12 mouse cellular contexts compared by ENCODE assay signal in genomic region chr15:3978279-3978678, GRCm38 (mm10). TPM values are rescaled to one million over a fixed set of nuclear protein-coding genes. Genes with fewer than 3 reads are reported as not detected.
DNase-seq lines count a peak whose midpoint lies in the region; ATAC-seq and TF ChIP-seq lines count a peak whose summit lies in the region.
"Had no signal": no experiment of that assay in that cellular context is flagged by ENCODE, and none has a peak within 500 bp of the region (broad histone marks: within the 10 kb centered on the region; RNA-seq: fewer than 3 reads in every experiment).

No protein-coding gene starts in this region.

- no peaks in the 10 kb centered on the region for H3K79me2 ChIP-seq in myocyte (ENCODE audit: control insufficient read depth, insufficient read depth)

- H3K36me3 ChIP-seq in liver, embryonic 12.5 days: 0 out of 2 replicates have a peak, but pooled peaks cover 9% of the 10 kb centered on the region
- H3K36me3 ChIP-seq in myocyte (ENCODE audit: control insufficient read depth, insufficient read depth): peaks cover 17% of the 10 kb centered on the region

- WGBS in liver, embryonic 12.5 days (ENCODE audit: insufficient replicate concordance): 71% methylated on average over 2 of the region's 2 CpGs

- ATAC-seq in liver, embryonic 12.5 days: no peak
- ATAC-seq in erythroblast, adult 5-6 weeks (replicated peaks; ENCODE audit: low FRiP score, poor library complexity, severe bottlenecking): no peak

- H3K27me3 ChIP-seq in liver, embryonic 12.5 days (replicated peaks): no peaks in the 10 kb centered on the region
- no peaks in the 10 kb centered on the region for H3K27me3 ChIP-seq in myocyte (ENCODE audit: control insufficient read depth, insufficient read depth, insufficient read length)

- intact Hi-C loops in gastrocnemius, adult 2 months (cut with DNase I): no loop called here
- intact Hi-C loops in gastrocnemius, postnatal 14 days (cut with DNase I; ENCODE audit: low total_unique reads): no loop called here

- H3ac ChIP-seq in myocyte (ENCODE audit: control insufficient read depth, insufficient read length): peak overlapping the region; percentile 24

- H3K27ac ChIP-seq in gastrocnemius, adult 2 months: peak overlapping the region; percentile 99; the same call in 1 of the 2 replicates
- no peak overlapping the region for H3K27ac ChIP-seq in liver, embryonic 12.5 days
- no peak overlapping the region for H3K27ac ChIP-seq in cortical plate, adult 2 months (ENCODE audit: insufficient read depth, low read length)

- no peak for TF ChIP-seq POLR2A in cortical plate, adult 2 months (IDR thresholded peaks at IDR 0.05; ENCODE audit: extremely low read depth, insufficient read depth, low read length)
- no peak for TF ChIP-seq POLR2A in myocyte (IDR thresholded peaks at IDR 0.05; ENCODE audit: insufficient read length, low read depth)

- no peak overlapping the region for H3K9ac ChIP-seq in liver, embryonic 12.5 days

- H3K4me1 ChIP-seq in liver, embryonic 12.5 days: peaks cover 16% of the 10 kb centered on the region
- no peaks in the 10 kb centered on the region for H3K4me1 ChIP-seq in cortical plate, adult 2 months (ENCODE audit: control insufficient read depth, insufficient read depth, low read length)

- 0 out of 2 replicates have a peak overlapping the region, but pooled peaks have one; percentile 91 for H3K4me2 ChIP-seq in liver, embryonic 12.5 days
- peak overlapping the region; percentile 68 for H3K4me2 ChIP-seq in myocyte (ENCODE audit: low read depth)

- H3K4me3 ChIP-seq in gastrocnemius, adult 2 months: peak overlapping the region; percentile 92
- H3K4me3 ChIP-seq in liver, embryonic 12.5 days: no peak overlapping the region
- peak overlapping the region; percentile 50; the same call in 1 of the 2 replicates for H3K4me3 ChIP-seq in cortical plate, adult 2 months (ENCODE audit: insufficient read depth, low read length)
- peak overlapping the region; percentile 27 for H3K4me3 ChIP-seq in myocyte

- no peak for DNase-seq in gastrocnemius, adult 2 months
- no peak for DNase-seq in gastrocnemius, postnatal 14 days
- DNase-seq in liver: no peak
- no peak for DNase-seq in adrenal gland, adult 2 months
- DNase-seq: adrenal gland, postnatal 10 days; cerebellum, adult 11-12 months; kidney, adult 9 months; lung, postnatal 14 days had no signal

- H3K9me3 ChIP-seq in liver, embryonic 12.5 days (replicated peaks): no peaks in the 10 kb centered on the region

- peak; percentile 40 for TF ChIP-seq CTCF in gastrocnemius, adult 2 months (IDR thresholded peaks at IDR 0.05)
- TF ChIP-seq CTCF in cortical plate, adult 2 months (IDR thresholded peaks at IDR 0.05; ENCODE audit: extremely low read depth, insufficient read depth, low read length): no peak

TF ChIP-seq in myocyte, 11 proteins besides CTCF, POLR2A, EP300 and RAD21:
- TF ChIP-seq MYOG (IDR thresholded peaks at IDR 0.05; ENCODE audit: control insufficient read depth in 1 of 3, insufficient read depth in 1 of 3, insufficient read length in 2 of 3, low read depth in 2 of 3) (no peak), TCF3 (IDR thresholded peaks at IDR 0.05; ENCODE audit: insufficient read length, low read depth) (no peak), MYOD1 (IDR thresholded peaks at IDR 0.05; ENCODE audit: control insufficient read depth in 1 of 3, insufficient read length in 2 of 3, low read depth in 2 of 3) (no peak), USF1 (IDR thresholded peaks at IDR 0.05; ENCODE audit: low read depth) (no peak), E2F4 (IDR thresholded peaks at IDR 0.05; ENCODE audit: insufficient read depth) (no peak), TCF12 (IDR thresholded peaks at IDR 0.05; ENCODE audit: insufficient read depth, poor library complexity, severe bottlenecking) (no peak), POLR2AphosphoS2 (IDR thresholded peaks at IDR 0.05; ENCODE audit: insufficient read length, low read depth) (no peak), REST (IDR thresholded peaks at IDR 0.05; ENCODE audit: insufficient read depth, insufficient read length) (no peak), CEBPB (IDR thresholded peaks at IDR 0.05; ENCODE audit: insufficient read depth, poor library complexity, severe bottlenecking) (no peak), MAX (IDR thresholded peaks at IDR 0.05; ENCODE audit: low read depth) (no peak), SRF (IDR thresholded peaks at IDR 0.05; ENCODE audit: control insufficient read depth, insufficient read length, low read depth) (no peak)

RNA-seq across cellular contexts. Expression of gene Fbxo4, which starts 1.1 kb away (rescaled TPM):
- 1 to 10 TPM; 3.6 to 4.3 TPM for total RNA-seq in gastrocnemius, adult 2 months (2021)
- 1 to 10 TPM; 5.0 to 5.1 TPM for total RNA-seq in gastrocnemius, postnatal 14 days (2021)
- 4.0 and 4.5 TPM in 2 replicates for polyA plus RNA-seq in liver, embryonic 12.5 days (2016; fragmentation: Nextera tagmentation; extraction: Ambion mirVana)
- polyA plus RNA-seq in cortical plate, adult 2 months (2012; rRNA removed): 9.8 and 11.6 TPM in 2 replicates
- 14.4 TPM for polyA plus RNA-seq in myocyte (2012; fragmentation: generic; extraction: Trizol)
- total RNA-seq in erythroblast, adult 5-6 weeks (2015; ENCODE audit: low replicate concordance): 1.7 and 7.5 TPM in 2 replicates
- 0.56 and 6.5 TPM in 2 replicates for total RNA-seq in erythroblast, adult 5-6 weeks (2017; ENCODE audit: low replicate concordance)
- total RNA-seq in adrenal gland, adult 2 months (2021): 10 to 100 TPM; 18.4 to 22.9 TPM
- polyA plus RNA-seq in adrenal gland, adult 2 months (2012; rRNA removed): 10.2 and 10.9 TPM in 2 replicates

RNA-seq across cellular contexts. Expression of gene AW549877, which starts 17.3 kb away (rescaled TPM):
- 10 to 100 TPM; 12.6 to 13.4 TPM for total RNA-seq in gastrocnemius, adult 2 months (2021)
- 10 to 100 TPM; 11.0 to 13.2 TPM for total RNA-seq in gastrocnemius, postnatal 14 days (2021)
- 10.3 and 10.7 TPM in 2 replicates for polyA plus RNA-seq in liver, embryonic 12.5 days (2016; fragmentation: Nextera tagmentation; extraction: Ambion mirVana)
- 37.8 and 39.0 TPM in 2 replicates for polyA plus RNA-seq in cortical plate, adult 2 months (2012; rRNA removed)
- 5.9 TPM for polyA plus RNA-seq in myocyte (2012; fragmentation: generic; extraction: Trizol)
- total RNA-seq in erythroblast, adult 5-6 weeks (2015; ENCODE audit: low replicate concordance): 20.7 and 25.7 TPM in 2 replicates
- 8.4 and 9.2 TPM in 2 replicates for total RNA-seq in erythroblast, adult 5-6 weeks (2017; ENCODE audit: low replicate concordance)
- total RNA-seq in adrenal gland, adult 2 months (2021): 10 to 100 TPM; 44.2 to 53.6 TPM
- 4.1 and 5.4 TPM in 2 replicates for polyA plus RNA-seq in adrenal gland, adult 2 months (2012; rRNA removed)

RNA-seq across cellular contexts. Expression of gene Oxct1, which starts 47.9 kb away (rescaled TPM):
- 100 to 1,000 TPM; 266 to 585 TPM for total RNA-seq in gastrocnemius, adult 2 months (2021)
- total RNA-seq in gastrocnemius, postnatal 14 days (2021): 100 to 1,000 TPM; 109 to 140 TPM
- polyA plus RNA-seq in liver, embryonic 12.5 days (2016; fragmentation: Nextera tagmentation; extraction: Ambion mirVana): 41.0 and 43.8 TPM in 2 replicates
- 178 and 181 TPM in 2 replicates for polyA plus RNA-seq in cortical plate, adult 2 months (2012; rRNA removed)
- polyA plus RNA-seq in myocyte (2012; fragmentation: generic; extraction: Trizol): 40.4 TPM
- 13.6 and 32.0 TPM in 2 replicates for total RNA-seq in erythroblast, adult 5-6 weeks (2015; ENCODE audit: low replicate concordance)
- total RNA-seq in erythroblast, adult 5-6 weeks (2017; ENCODE audit: low replicate concordance): 31.2 and 37.9 TPM in 2 replicates
- total RNA-seq in adrenal gland, adult 2 months (2021): 100 to 1,000 TPM; 203 to 209 TPM
- 77.9 and 85.9 TPM in 2 replicates for polyA plus RNA-seq in adrenal gland, adult 2 months (2012; rRNA removed)
